Mouse (Mus musculus): ENCODE results near the gene Npdc1.

DNA sequence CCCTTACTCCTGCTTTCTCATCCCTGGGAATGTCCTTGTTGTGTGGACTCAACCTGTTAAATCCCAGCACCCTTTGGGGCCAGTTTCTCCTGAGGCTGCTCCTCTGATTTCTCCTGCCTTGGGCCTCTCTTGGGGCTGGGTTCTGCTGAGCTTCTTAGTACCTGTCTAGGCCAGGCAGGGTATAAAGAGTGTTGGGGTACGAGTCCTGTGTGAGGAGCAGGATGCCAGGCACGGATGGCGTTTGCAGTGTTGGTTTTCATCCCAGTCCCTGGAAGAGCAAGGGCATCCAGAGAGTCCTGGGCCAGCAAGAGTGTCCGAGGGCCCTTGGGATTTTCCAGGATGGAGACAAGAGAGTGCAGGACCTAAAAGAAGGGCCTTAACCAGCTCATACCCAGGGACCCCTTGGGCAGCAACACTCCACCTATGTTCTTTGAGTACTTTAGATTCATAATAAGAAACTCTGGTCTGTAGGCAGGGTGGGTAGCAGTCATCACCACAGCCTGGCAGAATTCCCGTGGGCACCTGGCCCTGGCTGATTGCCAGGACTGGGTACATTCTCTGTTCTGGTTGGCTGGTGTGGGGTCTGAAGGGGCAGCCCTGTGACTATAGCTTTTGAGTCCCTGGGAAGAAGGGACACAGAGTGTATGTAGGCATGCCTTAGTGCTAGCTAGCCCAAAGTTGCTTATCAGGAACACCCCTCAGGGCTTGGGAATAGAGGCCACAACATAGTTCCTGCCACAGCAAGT lies 30.5 kb downstream of the Npdc1 start:
- TF ChIP-seq CTCF (IDR thresholded peaks at IDR 0.05; ENCODE audit: low read depth, low read length) (no peak), POLR2AphosphoS5 (IDR thresholded peaks at IDR 0.05; ENCODE audit: insufficient replicate concordance, low read depth, low read length) (no peak)
